Mouse (Mus musculus) thymus, postnatal 10 days (tissue): ENCODE measurements around the gene Camk2b.
A peak's percentile ranks its signal among the peaks of the same experiment; 100 is the strongest.
"Not testable (repeated sequence)": the region's sequence is repeated elsewhere in the genome, so short reads cannot be mapped to it uniquely, and the experiment has no call there.

Experiments used
- DNase-seq, 2 experiments: peaks; one replicate each; pipeline ENCODE4 v3.0.0; 2021; ENCODE audit warnings: low spot score in 2 of 2

The Camk2b gene

DNA sequence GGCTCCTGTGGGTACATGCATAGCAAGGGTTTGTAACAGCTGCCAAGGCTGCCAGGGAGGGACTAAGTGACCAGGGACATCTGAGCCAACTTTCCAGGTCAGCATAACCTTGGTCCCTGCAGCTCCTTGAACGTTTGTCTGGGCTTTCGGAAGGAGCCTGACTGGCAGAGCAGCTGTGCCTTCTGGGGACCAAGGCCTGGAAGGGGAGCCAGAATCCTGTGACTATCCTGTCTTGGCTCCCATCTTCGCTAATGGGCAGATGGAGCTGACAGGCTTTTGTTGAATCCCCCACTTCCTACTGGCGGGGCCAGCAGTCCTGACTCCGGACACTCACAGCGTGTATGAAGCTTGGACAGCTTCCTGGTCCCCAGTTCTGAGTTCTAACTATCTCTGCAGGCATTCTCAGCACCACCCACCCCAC lies 51.1 kb downstream of the Camk2b start:
- DNase-seq, result no peak

DNA sequence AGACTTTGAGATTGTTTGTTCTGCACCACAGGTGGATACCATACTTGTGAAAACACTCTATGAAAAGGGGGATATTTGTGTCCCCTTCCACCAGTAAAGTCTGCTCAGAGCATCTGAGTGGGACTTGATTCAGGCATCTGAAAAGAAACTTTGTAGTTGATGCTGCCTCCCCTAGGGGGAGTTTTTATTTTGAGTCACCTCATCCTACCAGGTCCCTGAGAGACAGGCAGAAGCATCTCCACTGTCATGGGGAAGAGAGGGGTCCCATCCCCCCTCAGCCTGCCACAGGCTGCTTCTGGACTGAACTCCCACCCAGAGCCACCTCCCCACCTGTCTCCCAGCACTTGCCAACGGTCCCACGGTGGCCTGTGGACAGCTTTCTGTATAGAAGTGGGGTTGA lies 52.8 kb downstream of the Camk2b start:
- peak in 1 of 2 experiments; percentile 53 for DNase-seq

DNA sequence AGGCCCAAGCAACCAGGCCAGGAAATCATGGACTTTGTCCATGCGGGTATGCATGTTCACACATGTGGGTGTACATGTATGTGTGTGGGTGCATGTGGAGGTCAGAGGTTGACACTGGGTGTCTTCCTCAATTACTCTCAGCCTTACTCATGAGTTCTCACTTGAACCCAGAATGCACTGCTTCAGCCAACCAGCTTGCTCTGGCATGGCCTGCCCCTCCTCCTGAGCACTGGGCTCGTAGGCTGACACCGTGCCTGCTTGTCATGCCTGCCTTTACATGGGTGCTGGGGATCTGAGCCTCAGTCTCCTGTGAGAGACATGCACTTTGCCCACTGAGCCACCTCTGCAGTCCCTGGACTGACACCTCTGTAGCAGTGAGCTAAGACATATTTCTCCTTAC lies 54.3 kb downstream of the Camk2b start:
- DNase-seq, result no peak

DNA sequence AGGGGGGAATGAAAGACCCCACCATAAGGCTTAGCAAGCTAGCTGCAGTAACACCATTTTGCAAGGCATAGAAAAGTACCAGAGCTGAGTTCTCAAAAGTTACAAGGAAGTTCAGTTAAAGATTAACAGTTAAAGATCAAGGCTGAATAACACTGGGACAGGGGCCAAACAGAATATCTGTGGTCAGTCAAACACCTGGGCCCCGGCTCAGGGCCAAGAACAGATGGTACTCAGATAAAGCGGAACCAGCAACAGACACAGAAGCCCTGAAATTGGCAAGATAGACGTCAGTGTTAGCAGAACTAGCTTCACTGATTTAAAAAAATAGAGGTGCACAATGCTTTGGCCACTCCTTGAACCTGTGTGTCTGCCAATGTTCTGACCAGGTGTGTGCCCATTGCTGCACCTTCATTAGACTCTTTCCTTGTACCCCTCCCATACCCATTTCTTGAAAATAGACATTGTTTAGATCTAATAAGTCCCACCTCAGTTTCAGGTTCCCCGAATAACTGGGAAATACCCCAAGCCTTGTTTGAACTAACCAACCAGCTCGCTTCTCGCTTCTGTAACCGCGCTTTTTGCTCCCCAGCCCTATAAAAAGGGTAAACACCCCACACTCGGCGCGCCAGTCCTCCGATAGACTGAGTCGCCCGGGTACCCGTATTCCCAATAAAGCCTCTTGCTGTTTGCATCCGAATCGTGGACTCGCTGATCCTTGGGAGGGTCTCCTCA lies 55.2 kb downstream of the Camk2b start:
- not testable (repeated sequence) for DNase-seq

DNA sequence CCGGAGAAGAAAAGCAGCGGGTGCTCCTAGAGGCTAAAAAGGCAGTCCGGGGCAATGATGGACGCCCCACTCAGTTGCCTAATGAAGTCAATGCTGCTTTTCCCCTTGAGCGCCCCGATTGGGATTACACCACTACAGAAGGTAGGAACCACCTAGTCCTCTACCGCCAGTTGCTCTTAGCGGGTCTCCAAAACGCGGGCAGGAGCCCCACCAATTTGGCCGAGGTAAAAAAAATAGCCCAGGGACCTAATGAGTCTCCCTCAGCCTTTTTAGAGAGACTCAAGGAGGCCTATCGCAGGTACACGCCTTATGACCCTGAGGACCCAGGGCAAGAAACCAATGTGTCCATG lies 58.4 kb downstream of the Camk2b start:
- not testable (repeated sequence) for DNase-seq

DNA sequence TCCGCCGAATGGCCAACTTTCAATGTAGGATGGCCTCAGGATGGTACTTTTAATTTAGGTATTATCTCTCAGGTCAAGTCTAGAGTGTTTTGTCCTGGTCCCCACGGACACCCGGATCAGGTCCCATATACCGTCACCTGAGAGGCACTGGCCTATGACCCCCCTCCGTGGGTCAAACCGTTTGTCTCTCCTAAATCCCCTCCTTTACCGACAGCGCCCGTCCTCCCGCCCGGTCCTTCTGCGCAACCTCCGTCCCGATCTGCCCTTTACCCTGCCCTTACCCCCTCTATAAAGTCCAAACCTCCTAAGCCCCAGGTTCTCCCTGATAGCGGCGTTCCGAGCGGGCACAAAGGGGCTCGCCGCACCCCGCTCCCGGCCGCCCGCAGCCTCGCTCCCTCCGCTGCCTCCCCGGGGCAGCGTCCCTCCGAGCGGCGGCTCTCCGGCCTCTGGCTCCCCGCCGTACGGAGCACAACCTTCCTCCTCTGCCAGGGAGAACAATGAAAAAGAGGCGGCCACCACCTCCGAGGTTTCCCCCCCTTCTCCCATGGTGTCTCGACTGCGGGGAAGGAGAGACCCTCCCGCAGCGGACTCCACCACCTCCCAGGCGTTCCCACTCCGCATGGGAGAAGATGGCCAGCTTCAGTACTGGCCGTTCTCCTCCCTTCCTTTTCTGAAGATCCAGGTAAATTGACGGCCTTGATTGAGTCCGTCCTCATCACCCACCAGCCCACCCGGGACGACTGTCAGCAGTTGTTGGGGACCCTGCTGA lies 59.0 kb downstream of the Camk2b start:
- not testable (repeated sequence) for DNase-seq

DNA sequence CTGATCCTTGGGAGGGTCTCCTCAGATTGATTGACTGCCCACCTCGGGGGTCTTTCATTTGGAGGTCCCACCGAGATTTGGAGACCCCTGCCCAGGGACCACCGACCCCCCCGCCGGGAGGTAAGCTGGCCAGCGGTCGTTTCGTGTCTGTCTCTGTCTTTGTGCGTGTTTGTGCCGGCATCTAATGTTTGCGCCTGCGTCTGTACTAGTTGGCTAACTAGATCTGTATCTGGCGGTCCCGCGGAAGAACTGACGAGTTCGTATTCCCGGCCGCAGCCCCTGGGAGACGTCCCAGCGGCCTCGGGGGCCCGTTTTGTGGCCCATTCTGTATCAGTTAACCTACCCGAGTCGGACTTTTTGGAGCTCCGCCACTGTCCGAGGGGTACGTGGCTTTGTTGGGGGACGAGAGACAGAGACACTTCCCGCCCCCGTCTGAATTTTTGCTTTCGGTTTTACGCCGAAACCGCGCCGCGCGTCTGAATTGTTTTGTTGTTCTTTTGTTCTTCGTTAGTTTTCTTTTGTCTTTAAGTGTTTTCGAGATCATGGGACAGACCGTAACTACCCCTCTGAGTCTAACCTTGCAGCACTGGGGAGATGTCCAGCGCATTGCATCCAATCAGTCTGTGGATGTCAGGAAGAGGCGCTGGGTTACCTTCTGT lies 59.7 kb downstream of the Camk2b start:
- DNase-seq, result not testable (repeated sequence)

DNA sequence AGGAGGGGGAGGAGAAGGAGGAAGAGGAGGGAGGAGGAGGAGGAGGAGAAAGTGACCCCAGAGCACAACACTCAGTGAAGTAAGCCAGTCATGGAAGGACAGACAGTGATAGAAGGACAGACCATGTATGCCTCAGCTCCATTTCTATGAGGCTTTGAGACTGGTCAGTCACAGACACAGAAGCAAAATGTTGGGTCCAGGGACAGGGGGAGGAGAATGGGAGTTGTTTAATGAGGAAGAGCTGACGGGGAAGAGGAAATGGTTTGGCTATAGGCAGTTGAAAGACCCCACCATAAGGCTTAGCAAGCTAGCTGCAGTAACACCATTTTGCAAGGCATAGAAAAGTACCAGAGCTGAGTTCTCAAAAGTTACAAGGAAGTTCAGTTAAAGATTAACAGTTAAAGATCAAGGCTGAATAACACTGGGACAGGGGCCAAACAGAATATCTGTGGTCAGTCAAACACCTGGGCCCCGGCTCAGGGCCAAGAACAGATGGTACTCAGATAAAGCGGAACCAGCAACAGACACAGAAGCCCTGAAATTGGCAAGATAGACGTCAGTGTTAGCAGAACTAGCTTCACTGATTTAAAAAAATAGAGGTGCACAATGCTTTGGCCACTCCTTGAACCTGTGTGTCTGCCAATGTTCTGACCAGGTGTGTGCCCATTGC lies 60.7 kb downstream of the Camk2b start:
- DNase-seq, result not testable (repeated sequence)

DNA sequence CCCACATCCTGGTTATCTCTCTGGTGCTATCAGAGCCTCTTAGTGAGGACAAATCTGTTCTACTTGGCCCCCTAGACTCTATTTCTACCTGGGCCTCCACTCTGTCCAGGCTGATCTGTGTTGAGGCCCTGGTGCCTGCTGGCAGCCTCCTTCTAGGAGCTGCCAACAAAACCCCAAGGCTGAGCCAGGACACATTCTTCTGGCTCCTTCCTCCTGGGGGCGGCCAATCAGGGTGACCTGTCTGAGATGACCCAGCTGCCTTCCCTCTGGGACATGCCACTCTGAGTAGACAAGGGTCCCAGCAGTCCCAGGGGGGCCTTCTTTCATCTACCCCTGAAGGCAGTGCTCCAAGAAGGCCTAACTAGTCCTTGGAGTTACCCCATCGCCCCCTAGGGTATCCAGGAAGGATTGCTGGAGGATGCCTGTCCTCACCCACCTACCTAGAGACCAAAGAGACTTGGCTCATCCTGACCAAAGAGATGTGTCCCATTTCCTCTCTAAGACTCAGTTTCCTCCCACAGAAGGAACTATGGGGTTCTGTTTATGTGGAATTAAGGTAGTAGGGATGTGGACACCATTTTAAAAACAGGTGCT lies 63.0 kb downstream of the Camk2b start:
- DNase-seq, result peak in 1 of 2 experiments; percentile 32

DNA sequence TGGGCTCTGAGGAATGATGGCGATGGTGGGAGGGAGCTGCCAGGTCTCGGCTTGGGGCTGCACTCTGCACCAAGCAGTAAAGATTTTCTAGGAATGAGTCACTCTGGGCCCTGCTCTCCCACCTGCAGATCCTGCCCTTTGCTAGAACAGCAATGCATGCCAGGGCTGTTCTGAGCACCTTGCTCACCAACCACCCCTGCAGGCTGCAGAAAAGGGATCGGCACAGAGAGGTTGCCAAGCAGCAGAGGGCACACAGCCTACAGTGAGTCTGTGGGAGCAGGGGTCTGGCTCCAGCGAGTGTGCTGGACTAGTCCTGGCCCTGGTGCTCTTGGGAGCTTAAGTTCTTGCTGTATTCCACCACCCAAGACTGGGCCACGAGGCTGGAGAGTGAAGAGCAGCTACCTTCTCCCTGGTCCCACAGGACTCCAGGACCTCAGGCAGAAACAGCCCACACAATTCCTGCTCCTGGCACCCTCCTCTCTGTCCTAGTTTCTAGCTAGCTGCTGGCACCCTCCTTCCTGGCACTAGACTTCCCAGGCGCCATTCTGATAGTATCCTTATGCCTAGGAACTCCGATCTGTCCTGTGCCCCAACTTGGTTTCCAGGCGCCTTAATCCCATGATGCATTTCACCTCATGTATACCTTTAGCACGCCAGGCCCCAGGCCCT lies 64.0 kb downstream of the Camk2b start:
- no peak for DNase-seq

DNA sequence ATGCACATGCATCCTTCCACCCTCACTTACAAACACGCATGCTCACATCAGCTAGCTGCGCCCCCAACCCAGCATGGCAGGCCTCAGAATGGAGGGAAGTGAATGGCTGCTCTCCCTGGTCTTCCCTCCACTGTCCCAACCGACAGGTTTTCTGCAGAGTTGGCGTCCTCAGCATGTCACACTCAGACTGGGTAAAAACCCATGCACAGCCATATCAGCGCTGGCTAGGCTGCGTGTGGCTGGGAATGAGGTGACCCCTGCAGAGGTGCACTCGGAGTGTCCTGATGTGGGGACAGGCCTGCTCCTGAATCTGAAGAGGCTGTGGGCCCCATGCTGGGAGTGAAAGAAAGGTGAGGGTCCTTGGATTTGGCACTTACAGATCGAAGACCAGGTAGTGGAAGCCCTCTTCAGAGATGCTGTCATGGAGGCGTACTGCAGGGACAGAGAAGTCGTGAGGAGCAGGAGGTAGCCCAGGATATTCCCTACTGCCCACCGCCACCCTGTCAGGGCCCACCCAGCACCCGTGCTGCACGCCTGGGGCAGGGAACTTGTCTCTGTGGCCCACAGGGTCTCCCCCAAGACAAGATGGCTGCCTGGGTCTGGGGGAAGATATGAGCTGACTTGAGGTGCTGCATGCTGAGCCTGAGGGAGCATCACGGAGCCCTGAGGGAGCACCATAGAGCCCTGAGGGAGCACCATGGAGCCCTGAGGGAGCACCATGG lies 65.0 kb downstream of the Camk2b start:
- peak in 1 of 2 experiments; percentile 24 for DNase-seq

DNA sequence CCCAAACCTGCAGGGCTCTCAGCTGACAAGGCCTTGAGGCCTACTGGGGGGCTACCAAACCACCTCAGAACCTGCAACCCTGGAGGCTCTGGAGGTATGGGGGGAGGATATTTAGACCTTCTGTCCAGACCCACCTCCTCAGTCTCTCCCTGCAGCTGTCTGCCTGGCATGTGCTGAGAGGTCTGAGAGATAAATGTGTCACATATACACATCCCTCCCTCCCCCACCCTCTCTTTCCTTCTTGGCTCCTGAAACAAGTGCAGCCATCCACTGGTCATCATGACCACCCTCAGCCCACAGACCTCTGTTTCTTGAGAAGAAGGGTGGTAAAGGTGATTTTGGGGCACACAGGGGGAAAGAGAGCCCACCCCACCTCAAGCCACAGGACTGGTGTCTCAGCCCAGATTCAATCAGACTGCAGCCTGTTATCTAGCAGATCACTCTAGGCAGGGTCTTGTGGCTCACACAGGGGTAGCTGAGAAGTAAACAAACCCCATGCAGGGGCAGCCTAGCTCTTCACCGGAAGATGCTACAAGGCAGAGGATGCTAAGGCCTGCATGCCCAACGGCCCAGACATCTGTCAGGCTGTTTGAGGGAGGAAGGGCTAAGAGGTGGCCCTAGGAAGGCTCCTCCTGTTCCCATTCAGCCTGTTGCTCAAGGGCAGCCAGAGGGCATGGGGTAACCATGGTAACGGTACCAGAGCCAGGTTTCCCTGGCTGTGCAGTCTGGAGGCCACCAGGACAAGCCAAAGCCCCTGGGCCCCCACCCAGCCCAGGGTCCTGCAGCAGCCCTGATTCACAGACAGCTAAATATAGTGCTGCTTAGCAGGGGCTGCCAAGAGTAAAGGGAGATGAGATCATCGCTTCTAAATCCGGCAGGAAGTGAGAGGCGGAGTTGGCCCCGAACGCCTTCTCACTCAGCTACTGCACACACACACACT lies 66.1 kb downstream of the Camk2b start:
- peak; percentile 58 to 60 for DNase-seq

DNA sequence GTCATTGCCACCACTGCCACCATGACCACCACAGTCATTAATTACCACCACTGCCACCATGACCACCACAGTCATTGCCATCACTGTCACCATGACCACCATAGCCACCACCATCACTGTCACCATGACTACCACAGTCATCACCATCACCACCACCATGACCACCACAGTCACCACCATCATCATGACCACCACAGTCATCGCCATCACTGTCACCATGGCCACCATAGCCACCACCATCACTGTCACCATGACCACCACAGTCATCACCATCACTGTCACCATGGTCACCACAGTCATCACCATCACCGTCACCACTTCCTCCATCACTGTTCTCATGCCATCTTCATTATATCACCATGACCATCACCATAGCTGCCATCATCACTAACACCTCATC lies 67.7 kb downstream of the Camk2b start:
- no peak for DNase-seq

DNA sequence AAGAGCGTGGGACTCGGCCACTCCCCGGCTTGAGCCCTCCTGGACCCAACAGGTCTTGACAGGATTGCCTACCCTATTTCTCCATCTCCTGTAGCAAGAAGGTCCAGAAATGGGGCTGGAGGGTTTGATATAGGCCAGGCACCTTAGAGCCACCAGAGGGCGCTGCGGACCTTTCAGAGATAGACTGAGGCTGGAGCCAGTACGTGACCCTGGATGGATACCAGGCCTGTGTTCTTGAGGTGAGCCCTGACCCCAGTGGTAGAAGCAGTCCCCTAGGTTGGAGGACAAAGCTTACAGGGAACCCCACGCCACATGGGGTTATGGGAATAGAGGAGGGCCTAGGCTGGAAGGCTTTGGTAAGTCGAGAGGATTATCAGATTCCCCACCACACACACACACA lies 70.2 kb downstream of the Camk2b start:
- peak; percentile 65 to 86 for DNase-seq

DNA sequence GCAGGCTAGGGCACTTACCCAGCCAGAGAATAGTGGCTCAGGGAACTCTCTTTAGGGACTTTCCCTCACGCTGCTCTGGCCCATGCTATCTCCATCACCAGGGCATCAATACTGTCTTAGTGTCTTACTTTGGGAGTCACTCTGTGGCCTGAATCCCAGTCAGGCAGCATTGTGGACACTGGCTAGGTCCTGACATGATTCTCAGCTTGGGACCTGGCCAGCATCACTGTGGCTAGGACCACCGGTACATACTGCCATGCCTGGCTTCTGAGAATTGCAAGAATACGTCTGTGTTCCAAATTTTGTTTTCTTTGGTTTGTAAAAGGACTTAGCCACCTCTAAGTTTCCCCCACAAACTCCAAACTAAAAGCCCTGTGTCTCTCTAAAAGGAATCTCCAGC lies 71.3 kb downstream of the Camk2b start:
- DNase-seq, result no peak

DNA sequence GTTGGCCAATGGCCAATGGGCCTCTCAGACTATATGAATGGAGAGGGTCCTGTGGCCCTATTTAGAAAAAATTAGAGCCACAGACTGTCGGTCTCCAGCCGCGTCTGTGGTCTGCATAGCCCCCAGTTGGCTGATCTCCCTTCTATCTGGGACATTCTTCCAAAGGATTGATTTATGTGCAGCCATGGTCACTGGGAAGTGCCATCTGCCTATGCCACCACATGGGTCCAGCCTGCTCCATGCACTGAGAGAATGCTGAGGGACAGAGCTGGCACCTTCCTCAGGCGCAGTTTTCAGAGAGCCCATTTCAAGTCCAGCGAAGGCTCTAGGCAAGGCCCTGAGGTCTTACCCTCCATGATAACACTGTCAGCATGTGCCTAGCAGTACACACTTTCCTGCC lies 72.0 kb downstream of the Camk2b start:
- DNase-seq, result no peak

DNA sequence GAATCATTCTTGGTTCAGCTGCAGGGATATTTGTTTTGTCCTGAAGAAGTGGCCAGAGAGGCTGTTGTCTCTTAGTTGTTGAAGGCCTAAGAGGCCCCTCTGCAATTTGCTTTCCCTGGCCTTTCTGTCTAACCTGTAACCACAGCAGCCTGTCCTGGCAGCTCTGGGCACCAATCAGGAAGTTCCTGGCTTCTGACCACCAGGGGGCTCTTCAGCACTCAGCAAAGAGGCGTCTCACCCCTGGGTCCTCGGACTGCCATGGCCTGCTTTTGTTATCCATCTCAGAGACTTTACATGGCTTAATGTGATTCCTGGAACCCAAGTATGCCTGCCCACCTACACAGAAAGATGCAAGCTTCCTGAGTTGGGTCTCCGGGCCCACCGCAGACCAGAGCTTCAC lies 75.3 kb downstream of the Camk2b start:
- DNase-seq, result peak in 1 of 2 experiments; percentile 74

DNA sequence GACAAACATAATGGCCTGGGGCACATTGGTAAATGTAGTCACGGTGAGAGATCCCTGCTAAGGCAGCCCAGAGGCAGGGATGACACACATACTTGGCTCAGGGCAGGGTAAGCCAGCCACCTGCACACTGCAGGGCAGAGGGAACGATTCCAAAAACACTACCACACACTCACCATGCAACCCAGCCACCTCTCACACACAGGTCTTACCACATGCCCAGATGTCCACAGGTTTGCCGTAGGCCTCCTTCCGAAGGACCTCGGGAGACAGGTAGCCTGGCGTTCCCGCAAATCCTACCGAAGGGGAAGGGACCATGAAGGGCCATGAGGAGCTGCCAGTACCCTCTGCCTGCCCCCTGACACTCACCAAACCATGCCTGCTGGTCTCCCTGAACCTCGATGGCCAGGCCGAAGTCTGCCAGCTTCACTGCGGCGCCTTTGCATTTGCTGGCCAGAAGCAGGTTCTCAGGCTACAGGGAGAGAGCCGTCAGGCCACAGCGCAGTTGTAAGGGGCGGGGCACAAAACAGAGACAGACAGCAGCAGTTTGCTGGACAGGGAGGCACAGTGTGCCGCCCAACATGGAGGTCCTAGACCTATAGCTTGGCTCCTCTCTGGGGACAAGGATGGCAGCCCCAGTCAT lies 76.1 kb downstream of the Camk2b start:
- DNase-seq, result no peak

DNA sequence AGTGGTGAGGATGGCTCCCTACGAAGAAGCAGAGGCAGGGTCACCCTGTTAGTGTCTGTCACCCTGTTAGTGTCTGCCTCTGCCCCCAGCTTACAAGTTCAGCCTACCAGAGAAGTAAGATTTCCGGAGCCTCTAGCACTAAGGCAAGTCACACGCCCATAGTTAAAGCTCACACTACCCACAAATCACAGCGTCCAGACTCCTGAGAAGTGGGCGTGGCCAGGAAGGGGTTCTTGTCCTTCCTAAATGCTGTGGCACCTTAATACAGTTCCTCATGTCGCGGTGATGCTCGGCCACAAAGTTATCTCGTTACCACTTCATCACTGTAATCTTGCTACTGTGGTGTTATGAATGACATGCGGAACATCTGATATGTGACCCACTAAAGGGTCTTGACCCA lies 78.0 kb downstream of the Camk2b start:
- no peak for DNase-seq
